Mouse (Mus musculus): ENCODE measurements around the gene Pdcd1lg2. TPM values are rescaled to one million over a fixed set of nuclear protein-coding genes. Genes with fewer than 3 reads are reported as not detected.
A peak's percentile ranks its signal among the peaks of the same experiment; 100 is the strongest.

Pdcd1lg2 gene
- total RNA-seq (2014; rRNA removed) (0.24 and 0.71 TPM in 2 replicates), polyA plus RNA-seq (2015; fragmentation: Nextera tagmentation; extraction: Ambion mirVana) (0.15 TPM in 1 of 2 replicates, not detected in the other)

DNA sequence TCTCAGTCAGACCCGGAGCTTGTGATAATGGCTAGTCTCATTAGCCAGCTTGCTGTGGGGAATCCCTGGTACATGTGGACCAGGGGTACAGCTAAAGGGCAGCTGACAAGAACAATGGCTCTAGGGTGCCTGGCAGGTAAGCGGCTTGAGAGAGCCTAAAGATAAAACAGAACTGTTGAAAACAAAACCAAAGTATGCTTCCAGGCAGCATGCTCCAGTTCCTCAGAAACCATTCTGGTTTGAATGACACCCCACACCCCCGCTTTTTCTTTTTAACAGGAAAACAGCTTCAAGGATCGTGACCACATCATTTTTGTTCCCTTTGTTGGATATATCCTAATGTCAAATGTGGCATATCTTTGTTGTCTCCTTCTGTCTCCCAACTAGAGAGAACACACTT, at the start of gene Pdcd1lg2:
Gene Pdcd1lg2 (plus strand): TSS at position 301 of the 400 bp plus-strand sequence.
- no peak within 1 kb of the TSS for H3K9ac ChIP-seq (replicated peaks; ENCODE audit: low read length, poor library complexity, severe bottlenecking)
- no peak within 1 kb of the TSS for H3K27ac ChIP-seq (ENCODE audit: low read depth, low read length)
- 80% methylated on average over 4 of the region's 4 CpGs for WGBS
- no peak within 1 kb of the TSS for H3K4me3 ChIP-seq (ENCODE audit: low read depth, low read length)
- H3K36me3 ChIP-seq (ENCODE audit: insufficient read depth, low read length), result no peaks in the 10 kb centered on the region
- DNase-seq (ENCODE audit: low spot score), result no peak
- no peak for TF ChIP-seq CTCF (IDR thresholded peaks at IDR 0.05)
- H3K4me1 ChIP-seq (ENCODE audit: insufficient read depth, low read length), result no peaks in the 10 kb centered on the region
- no peaks in the 10 kb centered on the region for H3K27me3 ChIP-seq (ENCODE audit: insufficient read depth, low read length)
- H3K9me3 ChIP-seq (ENCODE audit: low read length), result no peaks in the 10 kb centered on the region
- H3K4me2 ChIP-seq (ENCODE audit: low read depth, low read length, poor library complexity, severe bottlenecking), result no peak within 1 kb of the TSS
- no peak for ATAC-seq (ENCODE audit: low FRiP score)

GRCm38 (mm10) chr19:29361468-29362130, 49.1 kb upstream of the Pdcd1lg2 start:
- ATAC-seq (ENCODE audit: low FRiP score) (peak; percentile 99), DNase-seq (ENCODE audit: low spot score) (peak; percentile 97)
- H3K4me3 ChIP-seq (ENCODE audit: low read depth, low read length), result peak overlapping the region; percentile 69
- H3K36me3 ChIP-seq (ENCODE audit: insufficient read depth, low read length), result 0 out of 2 replicates have a peak, but pooled peaks cover 6% of the 10 kb centered on the region
- peak overlapping the region; percentile 71 for H3K27ac ChIP-seq (ENCODE audit: low read depth, low read length)
- H3K4me2 ChIP-seq (ENCODE audit: low read depth, low read length, poor library complexity, severe bottlenecking), result peak overlapping the region; percentile 75
- no peaks in the 10 kb centered on the region for H3K27me3 ChIP-seq (ENCODE audit: insufficient read depth, low read length)
- H3K9ac ChIP-seq (replicated peaks; ENCODE audit: low read length, poor library complexity, severe bottlenecking), result peak overlapping the region; percentile 76
- WGBS, result 2% methylated on average over 33 of the region's 33 CpGs
- no peaks in the 10 kb centered on the region for H3K9me3 ChIP-seq (ENCODE audit: low read length)
- peaks cover 9% of the 10 kb centered on the region for H3K4me1 ChIP-seq (ENCODE audit: insufficient read depth, low read length)
- no peak for TF ChIP-seq CTCF (IDR thresholded peaks at IDR 0.05)

GRCm38 (mm10) chr19:29362173-29362930, 48.4 kb upstream of the Pdcd1lg2 start:
- DNase-seq (ENCODE audit: low spot score) (no peak), ATAC-seq (ENCODE audit: low FRiP score) (peak; percentile 47; the same call in 1 of the 2 replicates)
- peak overlapping the region; percentile 76; the same call in 1 of the 2 replicates for H3K9ac ChIP-seq (replicated peaks; ENCODE audit: low read length, poor library complexity, severe bottlenecking)
- 0 out of 2 replicates have a peak overlapping the region, but pooled peaks have one; percentile 27 for H3K27ac ChIP-seq (ENCODE audit: low read depth, low read length)
- H3K36me3 ChIP-seq (ENCODE audit: insufficient read depth, low read length), result 0 out of 2 replicates have a peak, but pooled peaks cover 4% of the 10 kb centered on the region
- WGBS, result 48% methylated on average over 13 of the region's 13 CpGs
- H3K27me3 ChIP-seq (ENCODE audit: insufficient read depth, low read length), result no peaks in the 10 kb centered on the region
- H3K4me1 ChIP-seq (ENCODE audit: insufficient read depth, low read length), result peaks cover 9% of the 10 kb centered on the region
- peak overlapping the region; percentile 75 for H3K4me2 ChIP-seq (ENCODE audit: low read depth, low read length, poor library complexity, severe bottlenecking)
- H3K4me3 ChIP-seq (ENCODE audit: low read depth, low read length), result peak overlapping the region; percentile 69
- no peaks in the 10 kb centered on the region for H3K9me3 ChIP-seq (ENCODE audit: low read length)
- no peak for TF ChIP-seq CTCF (IDR thresholded peaks at IDR 0.05)

DNA sequence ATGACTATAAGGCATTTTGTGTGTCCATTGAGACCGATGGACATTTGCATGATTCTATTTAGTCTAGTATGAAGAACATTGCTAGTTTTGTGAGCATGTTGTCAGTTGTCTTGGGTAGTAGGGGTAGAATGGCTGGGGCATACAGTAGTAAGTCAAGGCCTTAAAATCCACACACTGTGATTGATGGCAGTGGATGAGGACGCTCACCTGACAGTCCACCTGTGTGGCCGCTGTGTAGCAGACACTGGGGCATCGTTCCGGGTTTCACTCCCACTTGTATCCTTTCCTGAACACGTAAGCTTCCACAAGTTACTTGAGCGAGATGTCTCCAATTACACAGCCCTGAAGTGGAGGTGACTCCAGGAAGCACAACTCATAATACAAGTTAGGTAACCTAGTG, 47.2 kb upstream of the Pdcd1lg2 start:
- WGBS, result 92% methylated on average over 7 of the region's 7 CpGs
- Histone ChIP-seq H3K27me3 (ENCODE audit: insufficient read depth, low read length) (no peaks in the 10 kb centered on the region), H3K4me1 (ENCODE audit: insufficient read depth, low read length) (peaks cover 9% of the 10 kb centered on the region), H3K27ac (ENCODE audit: low read depth, low read length) (no peak overlapping the region), H3K9me3 (ENCODE audit: low read length) (no peaks in the 10 kb centered on the region), H3K9ac (replicated peaks; ENCODE audit: low read length, poor library complexity, severe bottlenecking) (no peak overlapping the region), H3K4me2 (ENCODE audit: low read depth, low read length, poor library complexity, severe bottlenecking) (no peak overlapping the region), H3K36me3 (ENCODE audit: insufficient read depth, low read length) (0 out of 2 replicates have a peak, but pooled peaks cover 4% of the 10 kb centered on the region), H3K4me3 (ENCODE audit: low read depth, low read length) (no peak overlapping the region)
- ATAC-seq (ENCODE audit: low FRiP score) (no peak), DNase-seq (ENCODE audit: low spot score) (no peak)
- TF ChIP-seq CTCF (IDR thresholded peaks at IDR 0.05), result no peak

- Histone ChIP-seq H3K4me2 (ENCODE audit: low read depth, low read length, poor library complexity, severe bottlenecking) (no peak overlapping the region), H3K4me1 (ENCODE audit: insufficient read depth, low read length) (peaks cover 9% of the 10 kb centered on the region), H3K36me3 (ENCODE audit: insufficient read depth, low read length) (no peaks in the 10 kb centered on the region), H3K4me3 (ENCODE audit: low read depth, low read length) (no peak overlapping the region), H3K27ac (ENCODE audit: low read depth, low read length) (no peak overlapping the region), H3K9me3 (ENCODE audit: low read length) (no peaks in the 10 kb centered on the region), H3K27me3 (ENCODE audit: insufficient read depth, low read length) (no peaks in the 10 kb centered on the region), H3K9ac (replicated peaks; ENCODE audit: low read length, poor library complexity, severe bottlenecking) (no peak overlapping the region)
- ATAC-seq (ENCODE audit: low FRiP score), result no peak
- DNase-seq (ENCODE audit: low spot score), result no peak
- no peak for TF ChIP-seq CTCF (IDR thresholded peaks at IDR 0.05)
- WGBS, result 81% methylated on average over 5 of the region's 5 CpGs
Measured at GRCm38 (mm10) chr19:29364076-29364475, 46.6 kb upstream of the Pdcd1lg2 start.

DNA sequence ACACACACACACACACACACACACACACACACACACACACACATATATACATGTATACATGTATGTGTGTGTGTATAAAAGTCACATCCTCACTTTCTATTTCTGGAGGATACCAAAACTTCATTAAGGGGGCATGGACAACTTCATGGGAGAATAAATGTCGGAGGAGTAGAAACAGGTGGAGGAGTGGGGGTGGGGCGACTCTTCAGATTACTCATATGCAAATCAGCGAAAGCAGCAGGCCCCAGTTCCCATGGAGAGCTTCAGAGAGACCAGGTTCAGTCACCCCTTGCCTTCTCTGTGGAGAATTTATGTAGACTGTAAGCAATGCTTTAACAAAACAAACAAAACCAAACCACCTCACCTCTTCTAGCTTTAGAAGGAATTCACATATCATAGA, 45.6 kb upstream of the Pdcd1lg2 start:
- ATAC-seq (ENCODE audit: low FRiP score), result no peak
- Histone ChIP-seq H3K9ac (replicated peaks; ENCODE audit: low read length, poor library complexity, severe bottlenecking) (no peak overlapping the region), H3K9me3 (ENCODE audit: low read length) (no peaks in the 10 kb centered on the region), H3K27ac (ENCODE audit: low read depth, low read length) (no peak overlapping the region), H3K36me3 (ENCODE audit: insufficient read depth, low read length) (no peaks in the 10 kb centered on the region), H3K4me2 (ENCODE audit: low read depth, low read length, poor library complexity, severe bottlenecking) (no peak overlapping the region), H3K4me1 (ENCODE audit: insufficient read depth, low read length) (peaks cover 9% of the 10 kb centered on the region), H3K4me3 (ENCODE audit: low read depth, low read length) (no peak overlapping the region), H3K27me3 (ENCODE audit: insufficient read depth, low read length) (no peaks in the 10 kb centered on the region)
- DNase-seq (ENCODE audit: low spot score), result no peak
- TF ChIP-seq CTCF (IDR thresholded peaks at IDR 0.05), result no peak
- 23% methylated on average over 3 of the region's 3 CpGs for WGBS

Data from midbrain, postnatal 0 days (tissue).